Mouse (Mus musculus): ENCODE data around the gene Cchcr1.

Gene Cchcr1

DNA sequence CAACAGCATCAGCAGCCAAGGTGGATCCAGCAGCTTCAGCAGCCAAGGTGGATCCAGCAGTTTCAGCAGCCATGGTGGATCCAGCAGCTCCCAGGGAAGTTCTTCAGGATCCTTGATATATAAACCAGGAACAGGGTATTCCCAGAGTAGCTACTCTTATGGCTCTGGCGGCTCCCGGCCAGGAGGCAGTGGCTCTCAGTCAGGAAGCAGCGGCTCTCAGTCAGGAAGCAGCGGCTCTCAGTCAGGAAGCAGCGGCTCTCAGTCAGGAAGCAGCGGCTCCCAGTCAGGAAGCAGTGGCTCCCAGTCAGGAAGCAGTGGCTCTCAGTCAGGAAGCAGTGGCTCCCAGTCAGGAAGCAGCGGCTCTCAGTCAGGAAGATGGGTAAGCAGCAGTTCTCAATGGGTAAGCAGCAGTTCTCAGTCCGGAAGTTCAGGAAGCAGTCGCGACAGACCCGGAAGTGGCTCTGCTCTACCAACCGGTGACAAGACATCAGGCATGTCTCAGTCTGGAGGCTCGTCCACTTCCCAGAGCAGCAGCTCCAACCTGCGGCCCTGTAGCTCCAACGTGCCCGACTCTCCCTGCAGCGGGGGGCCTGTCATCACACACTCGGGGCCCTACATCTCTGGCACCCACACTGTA lies 38.0 kb downstream of the Cchcr1 start:
- in situ Hi-C loops (cut with MboI, MseI) = no loop called here

DNA sequence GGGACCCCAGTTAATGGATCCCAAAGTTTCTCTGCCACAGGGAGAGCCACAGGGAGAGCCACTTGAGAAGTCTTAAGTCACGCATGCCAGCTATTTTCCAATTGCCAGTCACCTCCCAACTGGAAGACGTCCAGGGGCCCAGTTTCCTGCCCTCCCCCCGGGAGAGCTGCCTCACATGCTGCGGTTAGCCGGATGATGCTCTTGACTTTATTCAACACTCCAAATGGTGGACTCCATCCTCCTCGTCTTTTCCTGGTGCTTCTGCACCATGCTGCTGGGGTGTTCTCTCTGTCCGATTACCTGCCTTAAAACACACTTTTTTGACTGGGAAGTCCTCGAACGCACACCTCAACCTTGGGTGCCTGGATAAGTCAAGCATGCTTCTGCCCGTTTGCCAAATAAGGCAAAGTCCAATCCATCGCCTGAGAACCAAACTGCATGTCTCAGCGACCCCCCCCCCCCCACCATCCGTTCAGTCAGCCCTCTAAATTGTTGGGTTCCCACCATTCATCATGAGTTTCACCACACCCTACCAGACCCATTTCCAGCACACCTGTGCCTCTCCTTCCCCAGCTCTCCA lies 39.4 kb downstream of the Cchcr1 start:
- in situ Hi-C loops (cut with MboI, MseI) = no loop called here

DNA sequence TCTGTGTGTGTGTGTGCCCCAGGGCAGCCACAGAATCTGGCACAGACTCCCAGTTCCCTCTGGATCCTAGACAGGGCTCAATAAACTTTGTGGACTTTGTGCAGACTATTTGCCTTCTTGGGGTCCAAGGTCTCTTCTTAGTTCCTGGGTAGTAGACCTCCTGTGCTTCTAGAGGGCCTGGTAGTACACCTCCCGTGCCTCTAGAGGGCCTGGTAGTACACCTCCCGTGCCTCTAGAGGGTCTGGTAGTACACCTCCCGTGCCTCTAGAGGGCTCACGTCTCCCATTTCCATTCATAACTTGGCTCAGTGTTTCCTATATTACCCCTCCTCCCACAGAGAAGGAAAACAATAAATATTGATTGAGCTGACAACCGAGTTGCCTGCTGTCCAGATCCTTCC lies 39.9 kb downstream of the Cchcr1 start:
- in situ Hi-C loops (cut with MboI, MseI) = no loop called here

DNA sequence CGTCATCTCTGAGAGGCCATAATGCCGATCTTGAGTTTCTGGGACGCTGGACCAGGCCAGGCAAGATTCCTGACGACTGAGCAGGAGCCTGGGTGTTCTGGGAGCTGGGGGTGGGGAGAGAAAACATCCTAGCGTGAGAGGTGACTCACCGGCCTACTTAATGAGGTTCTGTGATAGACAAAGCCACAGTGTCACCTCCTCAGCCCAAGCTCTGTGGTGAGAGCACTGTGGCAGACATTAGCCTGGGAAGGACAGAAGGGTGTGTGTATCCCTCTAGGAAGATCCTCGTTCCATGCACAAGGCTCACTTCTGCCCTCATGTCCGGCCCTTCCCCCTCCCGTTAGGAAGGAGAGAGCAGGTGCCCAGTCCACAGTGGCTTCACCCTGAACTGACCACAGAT lies 40.5 kb downstream of the Cchcr1 start:
- in situ Hi-C loops (cut with MboI, MseI) = no loop called here

DNA sequence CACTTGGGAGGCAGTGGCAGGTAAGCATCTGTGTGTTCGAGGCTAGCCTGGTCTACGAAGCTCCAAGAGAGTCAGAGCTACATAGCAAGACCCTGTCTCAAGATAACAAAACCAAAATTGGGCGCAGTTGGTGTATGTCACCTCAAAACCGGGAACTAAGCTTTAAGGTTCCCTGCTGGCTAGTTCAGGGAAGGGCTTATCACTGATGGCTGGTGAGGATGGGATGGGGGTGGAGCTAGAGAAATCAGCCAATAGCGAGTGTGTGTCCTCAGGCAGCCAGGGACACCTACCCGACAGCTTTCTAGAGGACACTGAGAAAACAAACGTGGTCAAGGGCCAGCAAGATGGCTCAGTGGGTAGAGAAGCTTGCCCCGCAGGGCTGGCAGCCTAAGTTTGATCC lies 41.3 kb downstream of the Cchcr1 start:
- in situ Hi-C loops (cut with MboI, MseI) = no loop called here

DNA sequence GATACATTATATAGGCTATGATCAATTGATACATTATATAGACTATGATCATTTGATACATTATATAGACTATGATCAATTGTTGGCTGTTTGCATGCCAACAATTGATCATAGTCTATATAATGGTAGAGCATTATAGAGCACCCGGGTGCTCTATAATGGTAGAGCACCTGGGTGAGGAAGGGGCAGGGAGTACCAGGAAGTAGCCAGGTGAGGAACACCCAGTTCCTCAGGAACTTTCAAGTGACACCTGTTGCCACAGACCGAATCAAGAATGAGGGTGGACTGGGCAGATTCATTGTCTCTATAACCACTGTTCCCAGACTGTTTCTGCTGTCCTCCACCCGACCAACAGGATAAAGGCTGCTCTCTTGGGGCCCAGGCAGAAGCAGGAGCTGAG lies 50.2 kb downstream of the Cchcr1 start, which contains the start of gene 2300002M23Rik:
TSS of gene 2300002M23Rik (plus strand) at position 301 of the 400 bp plus-strand sequence.
- in situ Hi-C loops (cut with MboI, MseI) = no loop called here

DNA sequence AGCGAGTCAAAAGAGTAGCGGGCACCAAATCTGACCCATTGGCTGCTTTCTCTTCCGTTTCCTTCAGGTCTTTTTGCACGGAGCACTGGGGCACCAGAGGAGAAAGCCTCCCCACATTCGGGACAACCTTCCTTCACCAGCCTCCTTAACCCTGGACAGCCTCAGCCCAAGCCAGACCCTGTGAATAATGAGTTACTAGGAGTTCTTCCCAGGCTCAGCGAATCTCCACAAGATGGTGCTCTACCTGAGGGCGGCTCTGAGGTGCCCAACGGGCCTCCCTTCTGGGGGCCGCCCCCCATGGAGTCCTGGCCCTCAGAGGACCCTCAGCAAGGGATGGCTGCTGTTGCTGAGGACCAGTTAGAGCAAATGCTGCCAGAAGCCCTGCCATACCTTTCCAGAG lies 50.9 kb downstream of the Cchcr1 start:
- in situ Hi-C loops (cut with MboI, MseI) = no loop called here

DNA sequence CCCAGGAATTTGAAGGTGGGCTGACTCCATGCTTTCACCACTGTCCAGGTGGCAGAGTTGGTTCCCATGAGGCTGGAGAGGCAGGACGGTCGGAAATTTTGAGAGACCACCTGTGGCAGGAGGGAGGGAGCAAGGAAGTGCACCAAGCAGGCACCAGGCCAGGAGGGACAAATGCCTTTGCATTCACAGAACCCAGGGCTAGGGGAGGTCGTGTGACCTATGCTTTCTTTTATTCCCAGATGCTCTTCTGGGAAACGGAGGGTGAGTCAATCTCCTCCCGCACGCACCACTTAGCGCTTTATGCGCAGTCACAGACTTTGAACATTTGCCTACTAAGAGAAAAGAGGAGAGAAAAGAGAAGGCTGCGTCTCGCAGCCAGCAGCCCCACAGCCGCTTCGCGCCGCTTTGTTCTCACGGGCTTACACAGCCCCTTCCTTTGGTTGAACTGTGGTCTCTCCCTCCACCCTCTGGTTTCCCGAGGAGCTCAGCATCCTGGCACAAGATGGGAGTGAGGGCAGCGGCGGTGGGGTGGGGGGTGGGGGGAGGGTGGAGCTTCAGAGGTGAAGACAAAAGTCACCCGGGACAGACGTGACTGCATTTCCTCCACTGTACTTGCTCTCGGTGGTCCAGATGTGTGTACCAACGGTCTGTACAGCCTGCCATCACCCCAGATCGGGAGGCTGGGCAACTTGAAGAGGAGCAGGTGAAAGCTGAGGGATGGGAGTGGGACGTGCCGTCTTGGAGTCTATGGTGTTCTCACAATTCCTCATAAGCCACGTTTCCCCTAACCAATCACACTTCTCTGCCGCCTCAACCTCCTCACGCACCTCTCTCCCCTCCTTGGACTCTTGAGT lies 52.4 kb downstream of the Cchcr1 start:
- in situ Hi-C loops (cut with MboI, MseI) = no loop called here

DNA sequence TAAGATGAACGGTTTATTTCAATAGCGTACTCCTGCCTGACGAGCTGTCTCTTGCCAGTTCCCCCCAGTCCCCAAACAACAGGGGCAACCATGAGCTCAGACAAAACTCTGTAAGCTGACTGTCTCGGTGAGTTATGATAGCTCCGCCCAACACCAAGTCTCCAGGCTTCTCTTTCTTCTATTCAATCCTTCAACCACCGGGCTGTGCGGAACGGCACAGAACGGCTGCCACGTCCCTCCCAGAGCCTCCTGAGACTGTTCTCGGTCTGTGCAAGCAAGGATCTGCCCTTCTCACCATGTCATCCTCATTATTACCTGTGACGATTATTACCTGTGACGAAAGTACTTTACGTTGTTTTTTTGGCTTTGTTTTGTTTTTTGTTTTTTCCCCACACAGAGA lies 53.9 kb downstream of the Cchcr1 start:
- in situ Hi-C loops (cut with MboI, MseI) = no loop called here

DNA sequence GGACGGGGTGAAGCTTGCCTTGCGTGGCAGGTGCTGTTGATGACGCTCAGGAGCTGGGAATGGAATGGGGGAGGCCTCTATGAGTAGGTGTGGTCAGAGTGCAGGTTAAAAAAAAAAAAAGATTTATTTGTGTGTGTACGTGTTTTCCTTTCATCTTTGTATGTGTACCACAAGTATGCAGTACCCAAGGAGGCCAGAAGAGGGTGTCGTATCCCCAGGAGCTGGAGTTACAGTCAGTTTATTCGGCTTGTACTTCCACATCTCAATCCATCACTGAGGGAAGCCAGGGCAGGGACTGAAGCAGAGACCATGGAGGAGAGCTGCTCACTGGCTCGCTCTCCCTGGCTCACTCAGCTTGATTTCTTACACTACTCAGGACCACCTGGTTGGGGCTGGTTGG lies 54.6 kb downstream of the Cchcr1 start:
- in situ Hi-C loops (cut with MboI, MseI) = no loop called here

DNA sequence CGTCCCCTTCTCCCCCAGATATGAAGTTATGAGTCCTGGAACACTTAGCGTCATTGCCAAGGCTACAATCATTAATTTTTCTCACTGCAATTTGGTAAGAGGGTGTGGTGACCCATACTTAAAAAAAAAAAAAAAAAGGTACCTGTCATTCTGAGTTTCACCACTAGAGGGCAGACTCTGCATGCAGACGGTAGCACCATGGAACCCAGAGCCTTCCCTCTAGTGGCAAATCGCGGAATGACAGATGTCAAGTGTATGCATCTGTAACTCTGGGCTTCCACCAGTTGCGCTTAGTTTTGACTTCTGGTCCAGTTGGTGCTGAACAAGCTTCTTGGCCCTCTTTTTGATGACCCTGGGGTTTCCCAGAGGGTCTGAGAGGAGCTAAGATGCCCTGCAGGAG lies 61.3 kb downstream of the Cchcr1 start:
- in situ Hi-C loops (cut with MboI, MseI) = no loop called here

Measured in T-helper 1 cell (primary cell).